Mouse (Mus musculus) ES-E14 (cell line): ENCODE results near the gene Snx6. TPM values are rescaled to one million over a fixed set of nuclear protein-coding genes. Genes with fewer than 3 reads are reported as not detected.
"Not testable (repeated sequence)": the region's sequence is repeated elsewhere in the genome, so short reads cannot be mapped to it uniquely, and the experiment has no call there.

Source experiments
- DNase-seq: peaks from one replicate; pipeline ENCODE4 v3.0.0-alpha.2; 2013; ENCODE audit warnings: low read depth, low spot score
- H3K27ac ChIP-seq: 2 replicates; pipeline ENCODE4 v1.5.1; 2012; ENCODE audit warnings: low read depth, mild to moderate bottlenecking, low read length, moderate library complexity, mixed read lengths; ENCODE audit not compliant: poor library complexity, insufficient read depth, severe bottlenecking
- H3K36me3 ChIP-seq: 2 replicates; pipeline ENCODE4 v1.6.1; 2012; ENCODE audit warnings: mild to moderate bottlenecking, low read length, moderate library complexity, mixed read lengths; ENCODE audit not compliant: control insufficient read depth, poor library complexity, insufficient read depth, severe bottlenecking
- H3K4me1 ChIP-seq, 2 experiments: fragments of 150-350 bp in 1 of 2; sonication (generic) in 1 of 2; 2 replicates each; pipeline ENCODE4 v1.6.1; 2012; ENCODE audit warnings: low read length in 2 of 2, mild to moderate bottlenecking in 1 of 2, mixed read lengths in 1 of 2; ENCODE audit not compliant: control insufficient read depth in 2 of 2, insufficient read depth in 2 of 2, poor library complexity in 1 of 2
- H3K4me3 ChIP-seq, 2 experiments: fragments of 150-350 bp in 1 of 2; sonication (generic) in 1 of 2; 2 replicates each; pipeline ENCODE4 v1.5.1; 2012; ENCODE audit warnings: low read length in 2 of 2, low read depth in 1 of 2, mild to moderate bottlenecking in 1 of 2, mixed read lengths in 1 of 2; ENCODE audit not compliant: insufficient read depth in 1 of 2, poor library complexity in 1 of 2, severe bottlenecking in 1 of 2
- H3K9ac ChIP-seq: 2 replicates; pipeline ENCODE4 v1.6.1; 2012; ENCODE audit warnings: low read depth, mild to moderate bottlenecking, low read length, mixed read lengths; ENCODE audit not compliant: poor library complexity, insufficient read depth, severe bottlenecking
- H3K9me3 ChIP-seq: fragments of 150-350 bp; sonication (generic); 2 replicates; pipeline ENCODE4 v1.6.1; 2012; ENCODE audit warnings: low read depth, mild to moderate bottlenecking, low read length; ENCODE audit not compliant: control insufficient read depth, insufficient read depth
- CHD2 ChIP-seq: IDR thresholded peaks from 2 replicates; pipeline ENCODE4 v1.6.1; 2014; ENCODE audit warnings: mild to moderate bottlenecking, low read depth, low read length, inconsistent platforms
- HCFC1 ChIP-seq: IDR thresholded peaks from 2 replicates; pipeline ENCODE4 v1.6.1; 2012; ENCODE audit warnings: low read length, inconsistent platforms, borderline replicate concordance; ENCODE audit not compliant: insufficient read depth
- MAFK ChIP-seq: IDR thresholded peaks from 2 replicates; pipeline ENCODE4 v1.6.1; 2014; ENCODE audit warnings: mild to moderate bottlenecking, low read depth, low read length, inconsistent platforms; ENCODE audit not compliant: insufficient read depth
- ZC3H11A ChIP-seq: IDR thresholded peaks from 2 replicates; pipeline ENCODE4 v1.6.1; 2012; ENCODE audit warnings: low read depth, mild to moderate bottlenecking, inconsistent platforms, low read length, borderline replicate concordance
- ZNF384 ChIP-seq: IDR thresholded peaks from 2 replicates; pipeline ENCODE4 v1.6.1; 2012; ENCODE audit warnings: low read depth, low read length, inconsistent platforms
- in situ Hi-C, 2 experiments: fragments of 600-800 bp; cut with MboI; formaldehyde crosslinking; loops; one replicate each; pipeline ENCODE4 v1.15.1; 2025; ENCODE audit warnings: low sequenced_read_pairs in 2 of 2, inconsistent platforms in 1 of 2; ENCODE audit not compliant: unreplicated experiment in 2 of 2
- total RNA-seq: library from RNA; depleted of rRNA; stranded (reverse); fragments of 300-350 nt; gene quantifications from 2 replicates; pipeline ENCODE4 v1.2.3, GENCODE M21; 2012

Snx6 gene
- total RNA-seq, 1 experiment, result 53.2 TPM

DNA sequence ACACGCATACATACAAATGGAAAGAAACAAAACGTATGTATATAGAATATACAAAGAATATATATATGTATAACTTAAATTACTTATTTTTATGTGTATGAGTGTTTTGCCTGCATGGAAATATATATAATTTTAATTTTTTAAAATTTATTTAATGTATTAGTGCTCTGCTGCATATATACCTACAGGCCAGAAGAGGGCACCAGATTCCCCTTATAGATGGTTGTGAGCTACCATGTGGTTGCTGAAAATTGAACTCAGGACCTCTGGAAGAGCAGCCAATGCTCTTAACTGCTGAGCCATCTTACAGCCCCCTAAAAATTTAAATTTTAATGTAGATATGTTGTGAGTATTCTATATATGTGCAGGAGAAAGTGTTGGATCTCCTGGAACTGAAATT, 36.7 kb downstream of the Snx6 start:
- H3K36me3 ChIP-seq, result peaks cover 7% of the 10 kb centered on the region; the same call in 1 of the 2 replicates
- TF ChIP-seq MAFK (no peak), ZNF384 (no peak), CHD2 (no peak), ZC3H11A (no peak), HCFC1 (no peak)
- H3K9ac ChIP-seq, result no peak overlapping the region
- in situ Hi-C loops, result no loop called here
- H3K9me3 ChIP-seq, result no peaks in the 10 kb centered on the region
- H3K27ac ChIP-seq, result no peak overlapping the region
- DNase-seq, result no peak
- H3K4me1 ChIP-seq, result peaks cover 3 to 4% of the 10 kb centered on the region in 2 experiments; a peak in 2 of 4 replicates
- H3K4me3 ChIP-seq, result no peak overlapping the region

DNA sequence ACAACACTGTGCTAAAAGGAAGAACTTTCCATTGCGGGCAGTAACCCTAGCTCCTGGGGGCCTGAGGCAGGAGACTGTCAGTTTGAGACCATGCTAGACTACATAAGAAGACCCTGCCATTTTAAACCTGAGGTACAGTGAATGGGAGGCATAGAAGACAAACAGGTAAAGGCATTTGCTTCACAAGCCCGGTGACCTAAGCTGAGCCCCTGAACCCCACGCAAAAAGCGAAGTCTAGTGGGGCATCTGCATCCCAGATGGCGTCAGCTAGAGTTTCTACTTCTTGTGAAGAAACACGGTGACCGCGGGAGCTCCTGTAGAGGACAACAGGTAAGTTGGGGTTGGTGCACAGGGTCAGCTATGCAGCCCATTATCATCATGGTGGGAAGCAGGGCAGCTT, 46.9 kb downstream of the Snx6 start:
- Histone ChIP-seq H3K27ac (no peak overlapping the region), H3K4me1 (no peaks in the 10 kb centered on the region), H3K9me3 (no peaks in the 10 kb centered on the region), H3K9ac (no peak overlapping the region), H3K36me3 (peaks cover 5% of the 10 kb centered on the region; the same call in 1 of the 2 replicates), H3K4me3 (no peak overlapping the region)
- no peak for DNase-seq
- in situ Hi-C loops, result loop anchor here in 1 of 2 experiments (10.0 kb wide), 1 partner anchor 46 kb away; the partner anchor contains the start of gene Snx6
- TF ChIP-seq CHD2 (no peak), ZC3H11A (no peak), HCFC1 (no peak), ZNF384 (no peak), MAFK (no peak)

DNA sequence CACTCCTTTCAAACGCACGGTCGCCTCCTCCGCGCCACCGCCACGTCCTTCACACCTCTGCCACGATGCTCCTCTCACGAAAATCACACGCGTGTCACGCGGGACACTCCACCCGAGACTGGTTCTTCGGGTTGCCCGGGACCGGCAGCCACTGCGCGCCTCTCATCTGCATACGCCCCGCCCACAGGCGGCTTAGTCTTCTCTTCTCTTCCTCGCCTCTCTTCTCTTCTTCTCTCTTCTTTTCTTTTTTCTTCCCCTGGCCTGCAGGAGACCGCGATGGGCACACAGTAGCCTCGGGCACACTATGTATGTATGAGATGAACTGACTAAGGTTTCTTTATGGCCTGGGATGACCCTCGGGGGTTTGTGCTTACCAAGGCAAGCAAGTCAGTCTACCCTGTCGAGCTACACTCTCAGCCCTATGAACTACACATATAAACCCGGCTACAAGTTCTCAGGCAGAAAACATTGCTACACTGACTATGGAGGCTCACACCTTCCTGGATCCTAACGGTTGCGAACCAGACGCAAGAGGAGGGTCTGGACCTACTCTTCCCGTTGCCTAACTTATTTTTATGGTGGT, 56.8 kb downstream of the Snx6 start:
- H3K36me3 ChIP-seq, DNase-seq, H3K27ac ChIP-seq, H3K4me1 ChIP-seq, H3K9me3 ChIP-seq, H3K9ac ChIP-seq, in situ Hi-C loops: not testable (repeated sequence)
- peak overlapping the region in 1 of 2 experiments; percentile 54; a peak in 2 of 4 replicates for H3K4me3 ChIP-seq

DNA sequence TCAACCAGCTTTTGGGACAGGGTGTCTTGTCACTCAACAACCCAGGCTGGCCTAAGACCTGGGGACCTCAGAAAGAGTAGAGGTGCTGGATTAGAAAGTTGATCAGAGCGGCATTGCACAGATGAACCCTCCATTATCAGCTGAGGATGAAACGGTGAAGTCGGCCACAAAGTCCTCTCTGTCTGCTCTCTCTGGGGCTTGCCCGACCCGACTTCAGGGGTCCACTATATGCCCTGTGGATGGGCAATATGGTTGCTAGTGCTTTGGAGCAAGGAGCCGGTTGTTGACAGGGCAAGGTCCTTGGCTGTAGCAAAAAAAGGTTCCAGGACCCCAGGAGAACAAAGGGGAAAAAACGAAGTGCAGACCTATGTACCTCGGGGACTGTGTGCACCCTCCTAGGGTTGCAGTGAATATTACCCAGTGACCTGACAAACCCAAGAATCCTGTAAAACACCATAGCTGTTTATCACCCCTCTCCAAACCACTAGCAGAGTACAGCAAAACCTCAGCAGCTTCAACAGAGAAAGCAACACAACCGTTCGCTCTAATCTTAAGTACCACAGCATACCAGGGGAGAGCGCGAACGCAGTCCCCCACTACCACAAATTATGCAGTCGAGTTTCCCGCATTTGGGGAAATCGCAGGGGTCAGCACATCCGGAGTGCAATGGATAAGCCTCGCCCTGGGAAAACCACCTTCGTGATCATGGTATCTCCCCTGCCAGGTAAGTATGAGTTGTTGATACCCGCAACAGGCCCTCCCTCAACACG, 57.4 kb downstream of the Snx6 start:
- in situ Hi-C loops, H3K4me1 ChIP-seq, H3K9me3 ChIP-seq, DNase-seq, H3K27ac ChIP-seq, H3K36me3 ChIP-seq, H3K4me3 ChIP-seq, H3K9ac ChIP-seq: not testable (repeated sequence)

DNA sequence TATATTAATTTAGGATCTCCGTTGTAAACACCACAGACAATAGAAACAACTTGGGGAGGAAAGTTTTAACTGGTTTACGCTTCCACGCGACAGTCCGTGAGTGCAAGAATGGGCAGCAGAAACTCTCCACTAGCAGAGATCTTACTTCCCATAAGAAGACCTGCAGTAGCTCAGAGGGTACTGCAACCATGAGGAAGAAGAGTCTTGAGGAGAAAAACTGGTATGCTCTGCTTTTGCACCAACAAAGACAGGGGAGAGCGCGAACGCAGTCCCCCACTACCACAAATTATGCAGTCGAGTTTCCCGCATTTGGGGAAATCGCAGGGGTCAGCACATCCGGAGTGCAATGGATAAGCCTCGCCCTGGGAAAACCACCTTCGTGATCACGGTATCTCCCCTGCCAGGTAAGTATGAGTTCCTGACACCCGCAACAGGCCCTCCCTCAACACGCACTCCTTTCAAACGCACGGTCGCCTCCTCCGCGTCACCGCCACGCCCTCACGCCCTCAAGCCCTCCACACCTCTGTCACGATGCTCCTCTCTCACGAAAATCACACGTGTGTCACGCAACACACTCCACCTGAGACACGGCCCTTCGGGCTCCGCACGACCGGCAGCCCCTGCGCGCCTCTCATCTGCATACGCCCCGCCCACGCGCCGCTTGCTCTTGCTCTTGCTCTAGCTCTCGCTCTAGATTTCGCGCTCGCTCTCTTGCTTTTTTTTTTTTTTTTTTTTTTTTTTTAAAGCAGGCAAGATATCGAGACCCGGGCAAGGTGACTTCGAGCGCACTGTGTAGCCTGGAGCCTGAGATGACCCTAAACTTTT, 61.0 kb downstream of the Snx6 start:
- H3K4me1 ChIP-seq, H3K9ac ChIP-seq, H3K9me3 ChIP-seq, DNase-seq, H3K4me3 ChIP-seq, H3K36me3 ChIP-seq, in situ Hi-C loops, H3K27ac ChIP-seq: not testable (repeated sequence)

DNA sequence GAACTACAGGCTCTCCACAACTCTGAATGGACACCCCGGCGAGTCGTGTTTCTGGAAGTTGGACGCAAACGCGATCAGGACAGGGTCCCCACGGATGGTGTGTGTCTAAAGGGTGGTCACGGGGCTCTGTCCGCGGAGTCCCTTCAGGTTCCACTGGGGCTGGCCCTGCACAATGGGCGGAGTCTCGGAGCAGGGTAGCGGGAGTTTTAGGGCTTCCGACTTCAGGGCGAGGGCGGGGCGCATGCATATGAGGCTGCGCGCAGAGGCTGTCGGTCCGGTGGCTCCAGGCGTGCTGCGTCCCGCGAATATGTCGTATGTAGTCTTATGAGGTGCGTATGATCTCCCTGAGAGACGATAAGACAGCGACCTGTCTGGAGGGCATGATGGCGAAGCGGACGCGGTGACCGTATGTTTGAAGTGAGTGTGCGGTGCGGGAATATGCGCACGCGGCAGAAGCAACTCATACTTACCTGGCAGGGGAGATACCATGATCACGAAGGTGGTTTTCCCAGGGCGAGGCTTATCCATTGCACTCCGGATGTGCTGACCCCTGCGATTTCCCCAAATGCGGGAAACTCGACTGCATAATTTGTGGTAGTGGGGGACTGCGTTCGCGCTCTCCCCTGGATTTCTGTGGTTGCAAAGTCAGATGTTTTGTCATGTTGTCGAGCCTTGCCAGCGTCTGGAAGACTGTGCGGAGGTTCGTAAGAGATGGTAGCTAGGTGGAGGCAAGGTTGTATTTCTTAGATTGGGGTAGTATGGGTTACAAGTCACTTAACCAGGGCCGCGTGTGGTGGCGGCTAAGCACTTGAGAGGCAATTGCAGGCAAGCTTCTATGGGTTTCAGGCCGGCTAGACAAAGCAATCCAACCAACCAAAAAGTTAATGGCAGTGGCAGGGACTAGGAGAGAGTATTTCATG, 66.1 kb downstream of the Snx6 start:
- H3K9ac ChIP-seq, H3K4me1 ChIP-seq, H3K36me3 ChIP-seq, in situ Hi-C loops, H3K27ac ChIP-seq, H3K4me3 ChIP-seq, H3K9me3 ChIP-seq, DNase-seq: not testable (repeated sequence)
